Mouse (Mus musculus) cortical plate, adult 2 months (tissue): Measurements from ENCODE around the gene Cmtm6. TPM values are rescaled to one million over a fixed set of nuclear protein-coding genes. Genes with fewer than 3 reads are reported as not detected.

Source experiments
- H3K27ac ChIP-seq: fragments of 200-500 bp; 2 replicates; pipeline ENCODE4 v1.5.1; 2012; ENCODE audit warnings: low read length, control low read depth, inconsistent platforms; ENCODE audit not compliant: insufficient read depth
- H3K4me1 ChIP-seq: fragments of 200-500 bp; 2 replicates; pipeline ENCODE4 v1.6.1; 2011; ENCODE audit warnings: low read length; ENCODE audit not compliant: control insufficient read depth, insufficient read depth
- H3K4me3 ChIP-seq: fragments of 200-500 bp; 2 replicates; pipeline ENCODE4 v1.5.1; 2011; ENCODE audit warnings: mild to moderate bottlenecking, low read length, control low read depth; ENCODE audit not compliant: insufficient read depth
- CTCF ChIP-seq: fragments of 200-500 bp; IDR thresholded peaks from 2 replicates; pipeline ENCODE4 v1.5.1; 2011; ENCODE audit warnings: mild to moderate bottlenecking, control low read depth, low read length; ENCODE audit not compliant: insufficient read depth; ENCODE audit errors: extremely low read depth
- POLR2A ChIP-seq: fragments of 200-500 bp; IDR thresholded peaks from 2 replicates; pipeline ENCODE4 v1.6.1; 2011; ENCODE audit warnings: mild to moderate bottlenecking, low read length, control low read depth; ENCODE audit not compliant: insufficient read depth; ENCODE audit errors: extremely low read depth
- polyA plus RNA-seq: library from polyadenylated mRNA; depleted of rRNA; stranded (reverse); fragments of >200 nt; gene quantifications from 2 replicates; pipeline ENCODE4 v1.2.3, GENCODE M21; 2012

Cmtm6 gene
- polyA plus RNA-seq, 1 experiment: 22.8 TPM

DNA sequence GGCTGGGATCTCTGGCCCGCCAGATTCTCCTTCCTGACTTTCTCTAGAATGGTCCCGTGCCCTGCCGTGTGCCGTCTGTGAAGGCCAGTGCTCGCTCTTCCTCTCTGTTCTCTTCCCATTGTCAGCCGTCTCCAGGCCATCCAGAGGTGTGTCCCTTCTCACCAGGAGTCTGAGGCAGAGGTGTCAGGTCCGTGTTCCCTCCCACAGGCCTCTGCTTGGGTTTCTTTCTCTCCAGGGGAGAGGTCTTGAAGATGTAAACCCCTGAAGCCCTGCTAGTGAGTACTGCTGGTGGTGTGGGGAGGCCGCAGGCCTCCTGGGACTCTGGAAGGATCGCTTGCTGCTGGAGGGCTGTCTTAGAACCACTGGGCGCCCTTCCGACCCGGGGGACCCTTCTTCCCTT, 16.6 kb downstream of the Cmtm6 start:
- peak overlapping the region; percentile 39 for H3K27ac ChIP-seq

DNA sequence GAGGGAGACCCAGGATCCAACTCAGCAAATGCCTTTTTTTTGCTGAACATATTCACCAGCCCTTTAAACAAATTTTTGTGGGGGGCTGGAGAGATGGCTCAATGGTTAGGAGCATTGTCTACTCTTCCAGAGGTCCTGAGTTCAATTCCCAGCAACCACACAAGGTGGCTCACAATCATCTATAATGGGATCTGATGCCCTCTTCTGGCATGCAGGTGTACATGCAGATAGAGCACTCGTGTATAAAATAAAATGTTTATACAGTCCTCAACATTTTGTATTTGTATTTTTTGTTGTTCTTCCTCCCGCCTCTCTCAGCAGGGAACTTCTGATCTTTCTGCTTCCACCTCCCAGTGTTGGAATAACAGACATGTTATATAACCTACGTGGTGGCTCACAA, 20.7 kb downstream of the Cmtm6 start:
- H3K27ac ChIP-seq: no peak overlapping the region
- no peak overlapping the region for H3K4me3 ChIP-seq
- H3K4me1 ChIP-seq: peaks cover 7% of the 10 kb centered on the region; the same call in 1 of the 2 replicates
- TF ChIP-seq CTCF: no peak
- no peak for TF ChIP-seq POLR2A

More for the DNA sequence above, 16.6 kb downstream of the Cmtm6 start:
- Histone ChIP-seq H3K4me1 (peaks cover 9% of the 10 kb centered on the region), H3K4me3 (no peak overlapping the region)
- TF ChIP-seq POLR2A (no peak), CTCF (no peak)

DNA sequence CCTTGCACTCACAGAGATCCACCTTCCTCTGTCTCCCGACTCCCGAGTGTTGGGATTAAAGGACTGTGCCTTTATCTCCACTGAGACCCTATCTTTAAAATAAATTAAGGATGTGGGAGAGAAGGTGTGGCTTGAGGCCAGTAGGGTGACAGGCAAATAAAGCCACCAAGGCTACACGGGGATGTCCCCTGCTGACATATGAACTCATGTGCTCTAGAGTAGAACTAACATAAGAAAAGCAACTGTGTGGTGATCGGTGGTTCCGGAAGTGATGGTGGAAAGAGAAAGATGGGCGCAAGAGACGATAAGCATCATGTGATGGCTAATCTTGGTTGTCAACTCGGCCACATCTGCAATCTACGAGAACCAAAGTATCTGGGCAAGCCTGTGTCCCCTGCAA, 21.4 kb downstream of the Cmtm6 start:
- Histone ChIP-seq H3K27ac (no peak overlapping the region), H3K4me3 (peak overlapping the region; percentile 30; the same call in 1 of the 2 replicates), H3K4me1 (peaks cover 4% of the 10 kb centered on the region; the same call in 1 of the 2 replicates)
- TF ChIP-seq POLR2A (no peak), CTCF (no peak)

DNA sequence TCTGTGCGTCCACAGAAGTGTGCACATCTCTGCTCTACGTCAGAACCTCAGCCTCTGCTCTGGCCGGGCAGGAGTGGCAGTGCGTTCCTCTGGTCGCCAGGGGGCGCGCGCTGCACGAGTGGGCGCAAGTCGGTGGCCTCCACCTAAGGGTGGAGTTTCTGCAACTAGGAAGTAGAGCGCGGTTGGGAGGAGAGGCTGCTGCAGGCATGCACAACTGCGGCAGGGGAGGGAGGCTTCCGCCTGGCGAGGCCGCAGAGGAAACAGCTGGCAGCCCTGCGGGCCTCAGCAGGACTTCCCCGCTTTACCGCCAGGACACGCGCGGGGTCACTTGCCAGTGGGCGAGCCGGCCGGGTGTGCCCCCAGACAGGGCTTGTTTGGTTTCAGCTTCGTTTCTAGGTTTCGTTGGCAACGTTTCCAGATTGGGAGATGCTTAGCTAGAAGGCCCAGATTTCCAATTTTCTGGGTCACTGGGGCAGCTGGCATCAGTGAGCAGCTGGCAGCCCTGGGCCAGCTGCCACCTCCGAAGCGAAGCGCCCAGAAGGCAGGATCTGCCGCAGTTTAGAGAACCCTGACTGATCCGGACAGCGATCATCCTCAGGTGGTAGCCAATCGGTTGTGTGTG, 22.1 kb downstream of the Cmtm6 start:
- 0 out of 2 replicates have a peak, but pooled peaks have one; percentile 41 for TF ChIP-seq POLR2A
- TF ChIP-seq CTCF: peak; percentile 78
- H3K4me1 ChIP-seq: peaks cover 4% of the 10 kb centered on the region; the same call in 1 of the 2 replicates
- H3K27ac ChIP-seq: peak overlapping the region; percentile 1; the same call in 1 of the 2 replicates
- H3K4me3 ChIP-seq: peak overlapping the region; percentile 30

DNA sequence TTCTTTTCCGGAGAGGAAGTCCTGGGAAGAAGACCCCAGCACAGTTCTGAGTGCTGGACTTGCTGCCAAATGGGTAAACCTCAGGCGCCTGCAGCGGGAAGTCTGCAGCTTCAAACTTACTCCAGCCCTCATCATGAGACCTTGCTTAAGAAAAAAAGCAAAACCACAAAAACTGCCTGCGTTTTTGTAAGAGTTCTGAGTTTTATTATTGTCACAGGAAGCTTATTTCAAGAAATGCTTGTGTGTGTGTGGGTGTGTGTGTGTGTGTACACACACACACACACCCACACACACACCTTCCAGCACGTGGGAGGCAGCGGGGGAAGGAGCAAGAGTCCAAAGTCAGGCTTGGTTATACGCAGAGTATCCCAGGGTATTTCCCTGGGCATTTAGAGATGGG, 27.4 kb downstream of the Cmtm6 start:
- H3K4me1 ChIP-seq: no peaks in the 10 kb centered on the region
- no peak overlapping the region for H3K27ac ChIP-seq
- H3K4me3 ChIP-seq: no peak overlapping the region
- TF ChIP-seq POLR2A (no peak), CTCF (no peak)

DNA sequence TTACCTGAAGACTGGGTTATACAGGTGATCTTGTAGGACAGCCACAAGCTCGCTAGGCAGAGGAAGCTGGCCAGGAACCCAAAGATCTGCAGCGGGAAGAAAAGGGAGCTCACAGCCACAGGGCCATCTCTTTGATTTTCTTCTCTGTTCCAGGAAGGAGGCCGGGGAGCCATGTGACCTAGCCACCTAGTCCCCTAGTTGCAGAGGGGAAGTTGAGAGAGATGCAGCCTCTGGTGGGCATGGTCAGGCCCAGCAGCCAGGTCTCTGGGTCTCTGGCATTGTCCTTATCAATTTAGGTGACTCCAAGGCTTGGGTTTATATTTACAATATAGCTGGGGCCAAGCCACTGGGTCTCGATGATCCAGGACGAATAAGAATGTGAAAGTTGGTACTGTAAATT, 27.9 kb downstream of the Cmtm6 start:
- H3K4me1 ChIP-seq: no peaks in the 10 kb centered on the region
- no peak overlapping the region for H3K4me3 ChIP-seq
- no peak for TF ChIP-seq POLR2A
- no peak for TF ChIP-seq CTCF
- H3K27ac ChIP-seq: no peak overlapping the region

DNA sequence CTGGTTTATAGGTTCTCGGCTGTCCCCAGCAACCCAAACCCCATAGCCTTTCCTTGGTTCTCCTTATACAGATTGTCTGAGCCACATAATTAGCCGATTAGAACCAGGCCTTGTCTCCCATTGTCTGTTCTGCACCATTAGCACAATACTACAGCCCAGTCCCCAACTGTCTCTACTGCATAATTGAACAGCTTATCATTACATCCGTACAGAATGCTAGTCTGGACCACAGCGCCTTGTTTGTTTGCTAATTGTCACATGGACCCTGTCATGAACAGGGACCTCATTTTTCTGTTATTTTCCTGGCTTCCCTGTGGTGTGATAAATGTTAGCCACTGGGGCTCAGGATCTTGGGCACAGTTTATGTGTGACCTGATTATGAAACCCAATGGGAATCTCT, 29.0 kb downstream of the Cmtm6 start:
- no peak for TF ChIP-seq POLR2A
- no peak for TF ChIP-seq CTCF
- no peak overlapping the region for H3K4me3 ChIP-seq
- no peaks in the 10 kb centered on the region for H3K4me1 ChIP-seq
- H3K27ac ChIP-seq: no peak overlapping the region

DNA sequence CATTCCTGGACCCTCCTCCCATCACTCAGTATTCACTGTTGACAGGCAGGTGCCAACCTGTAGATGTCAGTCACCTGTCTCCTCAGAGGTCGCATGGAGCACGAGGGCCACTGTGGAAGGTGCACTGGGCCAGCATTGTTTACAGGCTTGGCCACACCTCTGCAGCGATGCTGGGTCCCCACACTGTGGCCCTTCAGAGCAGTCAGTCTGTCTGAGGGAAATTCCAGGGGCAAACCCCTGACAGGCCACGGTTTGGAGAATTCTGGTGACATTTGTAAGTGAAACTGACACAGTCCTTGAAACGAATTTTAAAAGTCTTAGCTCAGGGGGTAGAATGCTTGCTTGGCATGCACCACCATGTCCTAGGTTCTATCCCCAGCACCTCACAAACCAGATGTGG, 29.4 kb downstream of the Cmtm6 start:
- Histone ChIP-seq H3K27ac (no peak overlapping the region), H3K4me1 (no peaks in the 10 kb centered on the region), H3K4me3 (no peak overlapping the region)
- no peak for TF ChIP-seq CTCF
- TF ChIP-seq POLR2A: no peak

DNA sequence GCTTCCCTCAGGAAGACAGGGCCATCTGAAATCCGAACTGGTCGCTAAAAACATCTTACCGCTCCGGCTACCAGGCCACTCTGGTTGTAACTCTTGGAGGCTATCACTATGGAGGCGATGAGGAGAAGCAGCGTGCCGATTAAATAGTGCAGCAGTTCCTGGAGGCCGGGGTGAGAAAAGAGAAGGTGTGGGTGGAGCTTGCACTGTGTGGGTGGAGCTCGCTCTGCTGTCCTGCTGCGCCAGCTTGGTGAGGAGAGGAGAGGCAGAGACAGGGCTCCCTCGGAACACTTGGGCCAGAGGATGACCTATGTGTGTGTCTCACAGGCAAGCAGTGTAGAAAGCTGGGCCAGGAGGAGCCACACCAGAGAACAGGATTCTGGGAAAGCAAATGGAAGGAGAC, 30.9 kb downstream of the Cmtm6 start:
- no peaks in the 10 kb centered on the region for H3K4me1 ChIP-seq
- no peak overlapping the region for H3K27ac ChIP-seq
- TF ChIP-seq CTCF: no peak
- no peak for TF ChIP-seq POLR2A
- H3K4me3 ChIP-seq: no peak overlapping the region

DNA sequence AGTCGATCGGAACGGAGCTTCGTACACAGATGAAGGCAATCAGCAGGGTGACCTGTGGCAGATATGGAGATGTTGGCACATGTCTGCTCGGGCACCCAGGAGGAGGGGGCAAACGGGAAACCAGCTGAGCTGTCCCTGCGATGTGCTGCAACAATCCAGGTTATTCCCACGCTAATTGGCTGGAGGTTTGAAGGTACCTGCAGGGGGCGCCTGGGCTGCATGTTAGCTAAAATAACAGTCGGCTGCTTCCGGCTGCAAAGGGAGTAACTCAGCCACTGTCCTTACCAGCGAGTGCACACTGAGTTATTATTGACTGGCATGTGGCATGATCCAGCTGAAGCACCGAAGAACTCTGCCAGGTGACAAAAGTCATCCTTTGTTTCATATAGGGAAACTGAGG, 32.4 kb downstream of the Cmtm6 start:
- no peaks in the 10 kb centered on the region for H3K4me1 ChIP-seq
- no peak for TF ChIP-seq POLR2A
- 0 out of 2 replicates have a peak, but pooled peaks have one; percentile 16 for TF ChIP-seq CTCF

DNA sequence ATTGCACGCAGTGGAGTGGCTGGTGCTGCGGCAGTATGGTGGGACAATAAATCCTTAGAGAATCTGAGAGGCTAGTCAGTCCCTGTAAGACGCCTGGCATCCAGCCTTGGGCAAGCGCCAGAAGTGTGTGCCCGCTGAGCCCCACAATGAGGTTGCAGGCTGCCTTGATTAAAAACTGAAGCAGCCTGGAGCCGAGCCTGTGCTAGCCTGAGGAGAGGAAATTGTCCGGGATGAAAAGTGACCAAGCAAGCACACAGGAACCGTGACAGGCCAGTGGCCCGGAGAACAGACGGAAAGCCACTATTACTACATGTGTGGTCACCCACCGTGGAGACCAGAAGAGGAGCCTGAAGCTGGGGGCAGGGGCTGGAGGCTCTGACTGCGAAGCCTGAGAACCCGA, 36.1 kb downstream of the Cmtm6 start:
- H3K4me1 ChIP-seq: no peaks in the 10 kb centered on the region
- H3K27ac ChIP-seq: no peak overlapping the region
- TF ChIP-seq POLR2A: no peak
- TF ChIP-seq CTCF: no peak
- no peak overlapping the region for H3K4me3 ChIP-seq

More for the DNA sequence above, 32.4 kb downstream of the Cmtm6 start:
- Histone ChIP-seq H3K27ac (no peak overlapping the region), H3K4me3 (no peak overlapping the region)

DNA sequence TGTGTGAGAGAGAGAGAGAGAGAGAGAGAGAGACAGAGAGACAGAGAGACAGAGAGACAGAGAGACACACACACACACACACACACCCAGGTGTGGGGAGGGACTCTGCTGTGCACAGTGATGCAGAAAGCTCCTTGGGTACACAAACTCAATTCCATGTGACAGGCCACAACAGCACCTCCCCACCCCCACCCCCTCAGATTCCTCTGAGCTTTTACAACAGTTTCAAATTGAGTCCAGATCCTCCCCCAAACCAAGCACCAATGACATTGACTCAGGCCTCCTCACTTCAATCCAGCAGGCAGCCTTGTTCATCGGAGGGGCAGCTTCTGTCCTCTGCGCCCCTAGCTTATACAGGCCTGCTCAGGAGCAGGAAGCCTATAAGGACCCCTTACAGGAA, 36.6 kb downstream of the Cmtm6 start:
- TF ChIP-seq CTCF: no peak
- TF ChIP-seq POLR2A: no peak
- Histone ChIP-seq H3K27ac (no peak overlapping the region), H3K4me3 (no peak overlapping the region), H3K4me1 (no peaks in the 10 kb centered on the region)
